Mouse (Mus musculus) embryonic stem cell, embryonic (primary cell): ENCODE data around the gene Crkl.

ENCODE experiments used
- CTCF ChIA-PET, 4 experiments: fragments of 300-600 bp in 2 of 4; fragments of 350-600 bp in 2 of 4; sonication (Branson Sonifier 250); formaldehyde crosslinking; loops; one replicate each; lab custom pipeline; 2022; ENCODE audit warnings: inconsistent platforms in 2 of 4; lab: Charles Lee
- POLR2A ChIA-PET, 4 experiments: fragments of 300-600 bp in 2 of 4; fragments of 350-600 bp in 2 of 4; sonication (Branson Sonifier 250); formaldehyde crosslinking; loops; one replicate each; lab custom pipeline; 2022; ENCODE audit warnings: antibody characterized with exemption in 4 of 4, inconsistent platforms in 1 of 4; lab: Charles Lee

Gene Crkl

DNA sequence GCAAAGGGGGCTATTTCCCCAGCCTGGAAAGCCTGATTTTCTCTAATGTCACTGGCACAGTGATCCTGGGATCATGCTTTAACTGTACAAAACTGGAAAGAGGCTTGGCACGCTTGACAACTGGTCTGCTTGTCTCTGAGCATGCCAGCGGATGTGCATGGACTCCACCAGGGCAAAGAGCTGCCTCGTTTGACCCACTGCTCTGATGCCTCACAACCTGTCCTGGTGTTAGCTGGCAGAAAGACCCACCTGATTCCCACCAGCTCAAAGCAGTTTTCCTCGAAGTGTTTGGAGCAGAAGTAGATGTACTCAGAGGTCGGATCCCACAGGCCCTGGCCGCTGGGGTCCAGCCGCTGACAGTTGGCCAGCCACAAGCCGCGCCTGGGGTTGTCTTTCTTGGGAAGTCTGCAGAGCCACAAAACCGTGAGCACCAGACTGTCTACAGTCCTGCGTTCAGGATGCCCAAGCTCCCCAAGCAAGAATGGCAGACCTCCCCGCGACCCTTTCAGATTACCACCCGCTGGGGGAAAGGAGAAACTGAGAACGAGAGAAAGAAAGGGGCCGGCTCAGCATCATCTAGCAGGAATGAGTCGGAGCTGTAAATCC, 78.3 kb downstream of the Crkl start:
- POLR2A ChIA-PET = interaction anchor here (0.5 to 3.5 kb wide), 58 partner anchors 8 to 362 kb away, joined by 3 to 37 read pairs (median 4); partner anchors contain the start of genes Lrrc74b (in 3 of the 4), Crkl (in 2 of the 4), Lztr1 (in 2 of the 4) and P2rx6 (in 2 of the 4)
- CTCF ChIA-PET = interaction anchor here in 3 of 4 experiments (0.8 to 1.4 kb wide), 5 partner anchors 28 to 321 kb away, joined by 3 to 4 read pairs (median 3); no protein-coding TSS in a partner anchor

DNA sequence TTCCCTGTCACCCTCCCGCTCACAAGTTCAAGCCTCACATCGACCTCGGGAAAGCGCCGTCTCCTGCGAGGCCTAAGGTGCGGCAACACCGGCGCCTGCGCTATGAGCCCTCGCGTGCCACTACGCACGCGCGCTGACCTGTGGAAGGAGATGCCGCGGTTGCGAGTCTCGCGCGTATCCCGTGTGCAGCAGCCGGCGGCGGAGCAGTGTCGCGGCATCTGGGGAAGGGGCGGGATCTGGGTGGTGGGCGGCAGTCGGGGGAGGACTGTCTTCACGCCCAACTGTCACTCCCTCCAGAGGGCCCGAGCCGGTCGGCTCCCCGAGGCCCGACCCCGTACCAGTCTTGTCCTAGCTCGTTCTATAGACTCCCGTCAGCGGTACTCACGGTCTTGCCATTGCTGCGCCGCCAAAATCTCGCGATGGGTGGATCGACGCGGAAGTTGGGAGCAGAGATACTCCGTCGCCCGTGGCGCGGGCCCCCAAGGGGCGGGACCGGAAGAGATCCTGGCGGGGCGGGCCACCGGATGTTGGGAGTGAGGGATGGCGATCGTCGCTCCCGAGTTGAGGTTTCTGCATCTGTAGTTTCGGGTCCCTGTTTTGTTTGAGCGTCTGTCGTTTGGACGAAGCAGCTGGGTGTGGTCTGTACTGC, 79.0 kb downstream of the Crkl start, which contains the start of gene Thap7:
Thap7 (minus strand) TSS at position 497 of the 649 bp plus-strand sequence.
- ChIA-PET CTCF (interaction anchor here in 3 of 4 experiments (0.8 to 1.4 kb wide), 4 partner anchors 27 to 321 kb away, joined by 3 to 4 read pairs (median 3); no protein-coding TSS in a partner anchor), POLR2A (interaction anchor here (0.6 to 3.5 kb wide), 53 partner anchors 9 to 361 kb away, joined by 3 to 37 read pairs (median 4); partner anchors contain the start of genes Lrrc74b (in 3 of the 4), Lztr1 (in 2 of the 4), P2rx6 (in 2 of the 4) and Smpd4 (in 2 of the 4))

DNA sequence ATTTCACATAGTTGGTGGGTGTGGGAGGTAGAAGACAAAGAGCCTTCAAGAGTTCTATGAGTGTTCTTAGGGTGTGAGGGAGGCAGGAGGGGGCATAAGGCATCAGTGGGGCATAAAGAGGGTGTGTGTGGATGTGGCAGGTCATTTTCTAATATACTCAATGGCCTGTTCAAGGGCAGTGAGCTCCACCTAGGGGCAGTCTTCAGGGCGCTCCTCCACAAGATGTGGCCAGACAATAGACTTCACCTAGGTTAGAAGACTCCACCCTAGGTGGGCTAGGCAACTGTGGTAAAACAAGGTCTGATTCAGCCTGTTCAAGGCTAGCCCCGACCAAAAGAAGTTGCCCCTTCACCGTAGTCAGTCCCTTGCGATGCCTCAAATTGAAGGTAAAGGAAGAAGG, 80.5 kb downstream of the Crkl start:
- POLR2A ChIA-PET = interaction anchor here in 3 of 4 experiments (0.6 to 3.5 kb wide), 18 partner anchors 9 to 1574 kb away, joined by 3 to 15 read pairs (median 5); partner anchors contain the start of genes Lrrc74b (in 3 of the 3), Crkl (in 2 of the 3), Lztr1 (in 2 of the 3) and Gm20518 (in 1 of the 3)
- CTCF ChIA-PET = interaction anchor here in 2 of 4 experiments (0.6 to 1.7 kb wide), 10 partner anchors 12 to 207 kb away, joined by 3 to 8 read pairs (median 3); no protein-coding TSS in a partner anchor

DNA sequence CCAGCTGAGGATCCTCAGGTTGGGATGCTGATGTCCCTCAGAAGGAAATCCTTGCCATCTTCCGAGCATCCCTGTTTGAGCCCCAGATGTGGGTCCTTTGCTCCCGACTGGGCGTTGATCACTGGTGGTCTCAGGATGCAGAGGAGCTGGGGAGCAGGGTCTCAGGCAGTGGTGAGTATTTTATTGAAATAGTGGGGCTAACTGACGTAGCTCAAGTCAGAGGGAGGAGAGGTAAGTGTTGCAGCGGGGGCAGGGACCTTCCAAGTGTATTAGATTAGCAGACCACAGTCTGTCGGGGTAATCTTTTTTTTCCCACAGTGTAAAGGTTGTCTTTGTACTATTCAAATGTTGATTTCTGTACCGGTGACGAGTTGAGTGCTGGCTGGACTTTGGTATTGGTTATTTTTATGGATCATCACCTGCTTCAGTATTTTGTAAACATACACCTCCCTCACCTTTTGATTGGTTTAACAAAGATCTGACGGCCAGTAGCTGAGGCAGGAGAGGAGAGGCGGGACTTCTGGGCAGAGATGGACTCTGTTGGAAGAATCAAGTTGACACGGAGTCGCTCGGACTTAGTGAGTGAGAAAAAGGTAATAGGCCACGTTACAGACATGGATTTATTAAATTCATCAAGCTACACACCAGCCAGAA, 81.0 kb downstream of the Crkl start:
- CTCF ChIA-PET = interaction anchor here in 2 of 4 experiments (0.6 to 1.7 kb wide), 10 partner anchors 12 to 208 kb away, joined by 3 to 8 read pairs (median 3); no protein-coding TSS in a partner anchor
- POLR2A ChIA-PET = interaction anchor here in 3 of 4 experiments (0.9 to 3.5 kb wide), 19 partner anchors 8 to 359 kb away, joined by 3 to 15 read pairs (median 5); partner anchors contain the start of genes Lrrc74b (in 3 of the 3), Crkl (in 2 of the 3), Lztr1 (in 2 of the 3) and Gm20518 (in 1 of the 3)

DNA sequence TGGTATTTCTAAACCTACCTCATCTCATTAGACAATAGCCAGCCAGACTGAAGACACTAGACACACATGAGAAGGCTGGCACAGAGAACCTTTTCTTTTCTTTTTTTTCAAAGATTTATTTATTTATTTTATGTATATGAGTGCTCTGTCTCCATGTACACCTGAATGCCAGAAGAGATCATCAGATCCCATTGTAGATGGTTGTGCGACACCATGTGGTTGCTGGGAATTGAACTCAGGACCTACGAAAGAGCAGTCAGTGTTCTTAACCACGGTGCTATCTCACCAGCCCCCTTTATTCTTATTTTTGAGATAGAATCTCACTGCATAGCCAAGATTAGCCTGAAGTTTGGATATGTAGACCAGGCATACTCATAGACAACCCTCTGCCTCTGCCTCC, 84.8 kb downstream of the Crkl start:
- CTCF ChIA-PET = interaction anchor here in 1 of 4 experiments (0.6 kb wide), 1 partner anchor 104 kb away, joined by 3 read pairs; no protein-coding TSS in a partner anchor
- POLR2A ChIA-PET = interaction anchor here in 1 of 4 experiments (0.8 kb wide), 1 partner anchor 17 kb away, joined by 3 read pairs; no protein-coding TSS in a partner anchor
